Mouse (Mus musculus): ENCODE results near the gene Stip1.

DNA sequence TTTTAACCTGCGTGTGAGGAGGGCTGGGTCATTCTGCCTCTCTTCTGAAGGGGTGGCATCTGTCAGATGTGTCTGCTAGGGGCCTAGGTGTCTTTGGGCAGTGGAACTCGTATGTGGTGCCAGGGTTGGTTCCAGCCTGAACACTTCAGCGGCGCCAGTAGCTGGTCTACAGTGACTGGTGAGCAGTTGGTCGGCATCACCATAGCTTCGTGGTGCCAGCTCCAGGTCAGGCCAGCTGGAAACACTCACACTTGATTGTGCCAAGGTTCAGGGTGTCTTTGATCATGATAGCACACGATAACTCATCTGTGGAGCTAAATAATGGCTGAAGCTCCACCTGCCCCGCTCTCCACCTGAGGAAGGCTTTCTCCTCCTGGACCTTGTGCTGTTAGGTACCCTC lies 23.1 kb upstream of the Stip1 start:
- TF ChIP-seq EP300 (IDR thresholded peaks at IDR 0.05; ENCODE audit: low read depth) = no peak
- no peak for TF ChIP-seq CTCF (IDR thresholded peaks at IDR 0.05; ENCODE audit: low read depth)
